Mouse (Mus musculus): Measurements from ENCODE around the gene Snupn. TPM values are rescaled to one million over a fixed set of nuclear protein-coding genes. Genes with fewer than 3 reads are reported as not detected.

The Snupn gene
- total RNA-seq, 1 experiment, result 18.2 TPM

- no peaks in the 10 kb centered on the region for H3K36me3 ChIP-seq (ENCODE audit: control insufficient read depth, insufficient read depth, low read length, poor library complexity, severe bottlenecking)
- peaks cover 3 to 20% of the 10 kb centered on the region in 2 experiments; a peak in 1 of 4 replicates for H3K4me1 ChIP-seq (ENCODE audit: control insufficient read depth in 2 of 2, insufficient read depth in 2 of 2, low read length in 2 of 2, poor library complexity in 1 of 2)
- H3K9ac ChIP-seq (ENCODE audit: insufficient read depth, low read depth, low read length, poor library complexity, severe bottlenecking), result no peak overlapping the region
- H3K9me3 ChIP-seq (ENCODE audit: control insufficient read depth, insufficient read depth, low read depth, low read length), result no peaks in the 10 kb centered on the region
- no peak overlapping the region for H3K4me3 ChIP-seq (ENCODE audit: insufficient read depth in 1 of 2, low read depth in 1 of 2, low read length in 2 of 2, poor library complexity in 1 of 2, severe bottlenecking in 1 of 2)
- no peak for DNase-seq (ENCODE audit: low read depth, low spot score)
- H3K27ac ChIP-seq (ENCODE audit: insufficient read depth, low read depth, low read length, poor library complexity, severe bottlenecking), result no peak overlapping the region
- TF ChIP-seq MAFK (IDR thresholded peaks at IDR 0.05; ENCODE audit: insufficient read depth, low read depth, low read length), result no peak
- TF ChIP-seq ZC3H11A (IDR thresholded peaks at IDR 0.05; ENCODE audit: borderline replicate concordance, low read depth, low read length), result no peak
- no peak for TF ChIP-seq CHD2 (IDR thresholded peaks at IDR 0.05; ENCODE audit: low read depth, low read length)
- TF ChIP-seq ZNF384 (IDR thresholded peaks at IDR 0.05; ENCODE audit: low read depth, low read length), result no peak
- no peak for TF ChIP-seq HCFC1 (IDR thresholded peaks at IDR 0.05; ENCODE audit: borderline replicate concordance, insufficient read depth, low read length)
- in situ Hi-C loops (cut with MboI; ENCODE audit: low sequenced_read_pairs in 2 of 2, unreplicated experiment in 2 of 2), result no loop called here
These were observed 32.2 kb upstream of the Snupn start for GRCm38 (mm10) chr9:56918466-56918865.

DNA sequence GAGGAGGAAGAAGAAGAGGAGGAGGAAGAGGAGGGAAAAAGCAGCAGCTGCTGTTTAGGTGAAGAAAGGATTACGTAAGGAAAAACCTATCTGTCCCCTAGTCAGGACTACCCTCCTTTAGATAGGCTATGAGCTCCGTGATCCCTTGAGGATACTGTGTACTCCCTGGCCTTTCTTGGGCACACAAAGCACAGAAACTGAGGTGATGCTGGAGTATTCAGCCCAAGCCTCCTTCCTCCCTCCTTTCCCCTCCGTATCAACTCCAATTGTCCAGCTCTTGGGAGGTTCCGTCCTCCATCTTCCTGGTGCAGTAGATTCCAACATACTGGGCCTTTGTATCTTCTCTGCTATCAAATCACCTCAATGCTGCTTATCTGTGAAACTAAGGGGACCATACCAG, 27.9 kb upstream of the Snupn start:
- no peak for DNase-seq (ENCODE audit: low read depth, low spot score)
- H3K4me1 ChIP-seq (ENCODE audit: control insufficient read depth in 2 of 2, insufficient read depth in 2 of 2, low read length in 2 of 2, poor library complexity in 1 of 2), result peaks cover 1 to 12% of the 10 kb centered on the region in 2 experiments; a peak in 1 of 4 replicates
- TF ChIP-seq MAFK (IDR thresholded peaks at IDR 0.05; ENCODE audit: insufficient read depth, low read depth, low read length) (no peak), CHD2 (IDR thresholded peaks at IDR 0.05; ENCODE audit: low read depth, low read length) (no peak), ZNF384 (IDR thresholded peaks at IDR 0.05; ENCODE audit: low read depth, low read length) (no peak), HCFC1 (IDR thresholded peaks at IDR 0.05; ENCODE audit: borderline replicate concordance, insufficient read depth, low read length) (no peak), ZC3H11A (IDR thresholded peaks at IDR 0.05; ENCODE audit: borderline replicate concordance, low read depth, low read length) (no peak)
- H3K27ac ChIP-seq (ENCODE audit: insufficient read depth, low read depth, low read length, poor library complexity, severe bottlenecking), result no peak overlapping the region
- no peaks in the 10 kb centered on the region for H3K36me3 ChIP-seq (ENCODE audit: control insufficient read depth, insufficient read depth, low read length, poor library complexity, severe bottlenecking)
- H3K9me3 ChIP-seq (ENCODE audit: control insufficient read depth, insufficient read depth, low read depth, low read length), result no peaks in the 10 kb centered on the region
- H3K9ac ChIP-seq (ENCODE audit: insufficient read depth, low read depth, low read length, poor library complexity, severe bottlenecking), result no peak overlapping the region
- H3K4me3 ChIP-seq (ENCODE audit: insufficient read depth in 1 of 2, low read depth in 1 of 2, low read length in 2 of 2, poor library complexity in 1 of 2, severe bottlenecking in 1 of 2), result no peak overlapping the region
- in situ Hi-C loops (cut with MboI; ENCODE audit: low sequenced_read_pairs in 2 of 2, unreplicated experiment in 2 of 2), result no loop called here

DNA sequence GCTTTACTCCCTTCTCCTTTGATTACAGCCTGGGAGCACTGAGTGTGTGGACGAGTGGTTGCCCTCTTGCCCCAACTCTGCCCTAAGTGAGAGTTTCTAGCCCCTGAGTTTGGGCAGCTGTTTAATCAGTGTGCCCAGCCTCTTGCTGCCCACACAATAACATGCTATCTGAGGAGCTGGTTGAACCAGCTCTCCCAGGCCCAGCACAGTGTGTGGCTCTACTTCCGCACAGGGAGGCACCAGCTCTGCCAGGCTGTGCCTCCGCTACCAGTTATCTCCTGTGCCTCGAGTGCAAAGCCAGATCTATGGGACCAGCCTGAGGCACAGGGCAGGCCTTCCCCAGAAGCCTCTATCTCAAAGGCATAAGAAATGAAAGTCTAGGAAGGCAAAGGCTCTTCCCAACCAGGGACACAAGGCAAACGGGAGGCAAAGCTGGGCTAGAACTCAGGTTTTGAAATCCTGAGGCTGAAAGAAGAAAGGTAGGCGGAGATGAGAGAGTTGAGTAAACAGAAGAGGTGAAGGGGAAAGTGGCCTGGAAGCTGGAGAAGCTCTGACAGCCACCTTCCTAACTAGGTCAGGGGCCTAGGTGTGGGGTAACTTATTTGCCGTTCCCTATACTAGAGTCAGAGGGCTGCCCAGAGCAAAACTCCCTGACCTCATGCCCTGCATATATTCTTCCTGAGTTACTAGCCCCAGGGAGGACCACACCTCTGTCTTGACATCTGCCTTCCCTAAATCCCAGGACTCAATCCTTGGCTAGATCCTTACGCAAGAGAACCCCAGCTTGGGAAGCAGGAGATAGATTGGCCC, 26.6 kb upstream of the Snupn start:
- no peak for DNase-seq (ENCODE audit: low read depth, low spot score)
- no peak overlapping the region for H3K27ac ChIP-seq (ENCODE audit: insufficient read depth, low read depth, low read length, poor library complexity, severe bottlenecking)
- no peaks in the 10 kb centered on the region for H3K9me3 ChIP-seq (ENCODE audit: control insufficient read depth, insufficient read depth, low read depth, low read length)
- H3K4me1 ChIP-seq (ENCODE audit: control insufficient read depth in 2 of 2, insufficient read depth in 2 of 2, low read length in 2 of 2, poor library complexity in 1 of 2), result peaks cover 3 to 9% of the 10 kb centered on the region in 2 experiments; a peak in 2 of 4 replicates
- no peak overlapping the region for H3K4me3 ChIP-seq (ENCODE audit: insufficient read depth in 1 of 2, low read depth in 1 of 2, low read length in 2 of 2, poor library complexity in 1 of 2, severe bottlenecking in 1 of 2)
- H3K36me3 ChIP-seq (ENCODE audit: control insufficient read depth, insufficient read depth, low read length, poor library complexity, severe bottlenecking), result no peaks in the 10 kb centered on the region
- no peak overlapping the region for H3K9ac ChIP-seq (ENCODE audit: insufficient read depth, low read depth, low read length, poor library complexity, severe bottlenecking)
- in situ Hi-C loops (cut with MboI; ENCODE audit: low sequenced_read_pairs in 2 of 2, unreplicated experiment in 2 of 2), result no loop called here
- TF ChIP-seq MAFK (IDR thresholded peaks at IDR 0.05; ENCODE audit: insufficient read depth, low read depth, low read length) (no peak), HCFC1 (IDR thresholded peaks at IDR 0.05; ENCODE audit: borderline replicate concordance, insufficient read depth, low read length) (no peak), ZC3H11A (IDR thresholded peaks at IDR 0.05; ENCODE audit: borderline replicate concordance, low read depth, low read length) (no peak), ZNF384 (IDR thresholded peaks at IDR 0.05; ENCODE audit: low read depth, low read length) (no peak), CHD2 (IDR thresholded peaks at IDR 0.05; ENCODE audit: low read depth, low read length) (no peak)

DNA sequence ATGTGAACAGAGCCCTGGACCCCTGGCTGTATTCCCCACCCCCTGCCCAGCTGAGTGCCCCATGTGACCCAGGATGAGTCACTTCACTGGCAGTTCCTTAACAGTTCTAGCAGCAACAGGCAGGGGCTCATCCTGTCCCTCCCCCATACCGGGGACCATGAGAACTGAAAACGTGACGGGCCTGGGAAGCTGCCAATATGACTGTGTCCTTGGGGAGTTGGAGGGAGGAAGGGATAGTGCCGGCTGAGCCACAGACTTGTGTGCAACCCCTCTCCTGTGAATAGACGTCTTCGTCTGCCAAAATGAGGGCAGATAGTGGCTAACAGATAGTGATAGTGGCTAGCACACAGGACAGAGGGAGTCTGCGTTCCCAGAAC, 26.0 kb upstream of the Snupn start:
- Histone ChIP-seq H3K9me3 (ENCODE audit: control insufficient read depth, insufficient read depth, low read depth, low read length) (no peaks in the 10 kb centered on the region), H3K4me3 (ENCODE audit: insufficient read depth in 1 of 2, low read depth in 1 of 2, low read length in 2 of 2, poor library complexity in 1 of 2, severe bottlenecking in 1 of 2) (no peak overlapping the region), H3K4me1 (ENCODE audit: control insufficient read depth in 2 of 2, insufficient read depth in 2 of 2, low read length in 2 of 2, poor library complexity in 1 of 2) (peaks cover 3 to 9% of the 10 kb centered on the region in 2 experiments; a peak in 2 of 4 replicates), H3K27ac (ENCODE audit: insufficient read depth, low read depth, low read length, poor library complexity, severe bottlenecking) (no peak overlapping the region), H3K36me3 (ENCODE audit: control insufficient read depth, insufficient read depth, low read length, poor library complexity, severe bottlenecking) (no peaks in the 10 kb centered on the region), H3K9ac (ENCODE audit: insufficient read depth, low read depth, low read length, poor library complexity, severe bottlenecking) (no peak overlapping the region)
- TF ChIP-seq ZC3H11A (IDR thresholded peaks at IDR 0.05; ENCODE audit: borderline replicate concordance, low read depth, low read length) (no peak), MAFK (IDR thresholded peaks at IDR 0.05; ENCODE audit: insufficient read depth, low read depth, low read length) (no peak), CHD2 (IDR thresholded peaks at IDR 0.05; ENCODE audit: low read depth, low read length) (no peak), ZNF384 (IDR thresholded peaks at IDR 0.05; ENCODE audit: low read depth, low read length) (no peak), HCFC1 (IDR thresholded peaks at IDR 0.05; ENCODE audit: borderline replicate concordance, insufficient read depth, low read length) (no peak)
- DNase-seq (ENCODE audit: low read depth, low spot score), result no peak
- in situ Hi-C loops (cut with MboI; ENCODE audit: low sequenced_read_pairs in 2 of 2, unreplicated experiment in 2 of 2), result no loop called here

Data from ES-E14 (cell line).